Mouse (Mus musculus) MEL (cell line): ENCODE measurements around the gene Gm10277. TPM values are rescaled to one million over a fixed set of nuclear protein-coding genes. Genes with fewer than 3 reads are reported as not detected.

Experiments used
- DNase-seq: peaks from one replicate; pipeline ENCODE4 v3.0.0; 2011; ENCODE audit warnings: low read depth, low spot score
- H3K27ac ChIP-seq: 2 replicates; pipeline ENCODE4 v1.5.1; 2012; ENCODE audit warnings: low read depth, mild to moderate bottlenecking, control low read depth, low read length, moderate library complexity; ENCODE audit not compliant: control insufficient read depth
- H3K27me3 ChIP-seq, 2 experiments: fragments of 150-350 bp in 1 of 2; sonication (generic) in 1 of 2; 2 replicates each; pipeline ENCODE4 v1.6.1; 2012; ENCODE audit warnings: low read length in 2 of 2, mild to moderate bottlenecking in 2 of 2, improper control_type of control experiment in 1 of 2, moderate library complexity in 1 of 2; ENCODE audit not compliant: insufficient read depth in 2 of 2, control insufficient read depth in 1 of 2
- H3K36me3 ChIP-seq, 2 experiments: 2 replicates each; pipeline ENCODE4 v1.6.1; 2012 to 2014; ENCODE audit warnings: low read length in 2 of 2, improper control_type of control experiment in 1 of 2, inconsistent platforms in 1 of 2, mild to moderate bottlenecking in 1 of 2; ENCODE audit not compliant: insufficient read depth in 2 of 2, control insufficient read depth in 1 of 2
- H3K4me1 ChIP-seq, 2 experiments: fragments of 150-350 bp in 1 of 2; sonication (generic) in 1 of 2; 2 replicates each; pipeline ENCODE4 v1.6.1; 2012; ENCODE audit warnings: low read length in 2 of 2, improper control_type of control experiment in 1 of 2, mild to moderate bottlenecking in 1 of 2; ENCODE audit not compliant: insufficient read depth in 2 of 2, control insufficient read depth in 1 of 2
- H3K4me3 ChIP-seq, 2 experiments: fragments of 150-350 bp in 1 of 2; sonication (generic) in 1 of 2; 2 replicates each; pipeline ENCODE4 v1.5.1; 2012; ENCODE audit warnings: low read depth in 2 of 2, low read length in 2 of 2, mild to moderate bottlenecking in 2 of 2, moderate library complexity in 2 of 2, control low read depth in 1 of 2, improper control_type of control experiment in 1 of 2; ENCODE audit not compliant: control insufficient read depth in 1 of 2, insufficient read depth in 1 of 2
- H3K79me2 ChIP-seq: 2 replicates; pipeline ENCODE4 v1.6.1; 2012; ENCODE audit warnings: mild to moderate bottlenecking, low read length, moderate library complexity; ENCODE audit not compliant: control insufficient read depth, poor library complexity, insufficient read depth
- H3K9ac ChIP-seq: 2 replicates; pipeline ENCODE4 v1.6.1; 2012; ENCODE audit warnings: low read depth, mild to moderate bottlenecking, control low read depth, low read length, moderate library complexity; ENCODE audit not compliant: control insufficient read depth, poor library complexity, severe bottlenecking
- H3K9me3 ChIP-seq: fragments of 150-350 bp; sonication (generic); replicated peaks from 2 replicates; pipeline ENCODE4 v1.6.1; 2012; ENCODE audit warnings: mild to moderate bottlenecking, low read length, improper control_type of control experiment, moderate library complexity; ENCODE audit not compliant: insufficient read depth
- EP300 ChIP-seq, 2 experiments: IDR thresholded peaks; 2 replicates each; pipeline ENCODE4 v1.6.1; 2011; ENCODE audit warnings: improper control_type of control experiment in 2 of 2, low read length in 2 of 2, low read depth in 1 of 2, mild to moderate bottlenecking in 1 of 2
- GABPA ChIP-seq: IDR thresholded peaks from 2 replicates; pipeline ENCODE4 v1.6.1; 2012; ENCODE audit warnings: low read depth, mild to moderate bottlenecking, inconsistent platforms, low read length, improper control_type of control experiment, moderate library complexity
- POLR2AphosphoS5 ChIP-seq: IDR thresholded peaks from 2 replicates; pipeline ENCODE4 v1.6.1; 2012; ENCODE audit warnings: low read depth, borderline replicate concordance, mild to moderate bottlenecking, inconsistent platforms, low read length, moderate library complexity, mixed read lengths
- RCOR1 ChIP-seq: IDR thresholded peaks from 2 replicates; pipeline ENCODE4 v1.6.1; 2012; ENCODE audit warnings: low read depth, mild to moderate bottlenecking, inconsistent platforms, low read length, improper control_type of control experiment
- SMC3 ChIP-seq: IDR thresholded peaks from 2 replicates; pipeline ENCODE4 v1.6.1; 2011; ENCODE audit warnings: low read depth, low read length, improper control_type of control experiment
- TAL1 ChIP-seq: IDR thresholded peaks from 2 replicates; pipeline ENCODE4 v1.6.1; 2012; ENCODE audit warnings: mild to moderate bottlenecking, inconsistent platforms, low read length, moderate library complexity, mixed read lengths
- TCF12 ChIP-seq: IDR thresholded peaks from 2 replicates; pipeline ENCODE4 v1.6.1; 2014; ENCODE audit warnings: low read depth, mild to moderate bottlenecking, inconsistent platforms, low read length, improper control_type of control experiment, moderate library complexity
- USF1 ChIP-seq: IDR thresholded peaks from 2 replicates; pipeline ENCODE4 v1.6.1; 2014; ENCODE audit warnings: low read depth, mild to moderate bottlenecking, inconsistent platforms, low read length, improper control_type of control experiment, moderate library complexity
- USF2 ChIP-seq, 2 experiments: IDR thresholded peaks; 2 replicates each; pipeline ENCODE4 v1.6.1; 2011 to 2012; ENCODE audit warnings: improper control_type of control experiment in 2 of 2, low read length in 2 of 2, borderline replicate concordance in 1 of 2, inconsistent platforms in 1 of 2, low read depth in 1 of 2, mild to moderate bottlenecking in 1 of 2; ENCODE audit not compliant: insufficient read depth in 1 of 2
- ZKSCAN1 ChIP-seq: IDR thresholded peaks from 2 replicates; pipeline ENCODE4 v1.6.1; 2012; ENCODE audit warnings: low read depth, mild to moderate bottlenecking, inconsistent platforms, low read length, improper control_type of control experiment, moderate library complexity
- polyA plus RNA-seq, 2 experiments: library from polyadenylated mRNA; stranded (reverse) in 1 of 2; unstranded in 1 of 2; fragments of >175 nt in 1 of 2; fragments of >200 nt in 1 of 2; gene quantifications; 2 replicates each; pipeline versions ENCODE4 v1.2.1 to v1.2.4; 2012; ENCODE audit warnings: low replicate concordance in 2 of 2, low read depth in 1 of 2; ENCODE audit not compliant: insufficient read length in 2 of 2, insufficient read depth in 1 of 2, missing spikeins in 1 of 2
- total RNA-seq: library from RNA; depleted of rRNA; stranded (reverse); fragments of 300-350 nt; gene quantifications from 2 replicates; pipeline ENCODE4 v1.2.3, GENCODE M21; 2012

Gene Gm10277
- total and polyA plus RNA-seq, 3 experiments: 0.19 to 0.35 TPM; not detected in 1

GRCm38 (mm10) chr11:77771879-77772713 is 15.5 kb downstream of the Gm10277 start (continued):
- TF ChIP-seq ZKSCAN1 (no peak), POLR2AphosphoS5 (no peak), TCF12 (peak; percentile 42), USF1 (peak; percentile 65)

- Histone ChIP-seq H3K27me3 (no peaks in the 10 kb centered on the region), H3K9me3 (no peaks in the 10 kb centered on the region), H3K27ac (no peak overlapping the region), H3K9ac (no peak overlapping the region), H3K36me3 (peaks cover 0 to 11% of the 10 kb centered on the region in 2 experiments; a peak in 2 of 4 replicates), H3K4me3 (no peak overlapping the region), H3K4me1 (peaks cover 10 to 14% of the 10 kb centered on the region in 2 experiments), H3K79me2 (no peaks in the 10 kb centered on the region)
- DNase-seq: no peak
- no peak for TF ChIP-seq SMC3
- TF ChIP-seq USF2 (IDR thresholded peaks at IDR 0.05; ENCODE audit: borderline replicate concordance in 1 of 2, insufficient read depth in 1 of 2, low read depth in 1 of 2, low read length in 2 of 2): no peak
- no peak for TF ChIP-seq RCOR1
These were observed 17.2 kb downstream of the Gm10277 start for GRCm38 (mm10) chr11:77770346-77770745.

GRCm38 (mm10) chr11:77769496-77769895 is 18.1 kb downstream of the Gm10277 start:
- no peak for TF ChIP-seq TAL1
- no peak for TF ChIP-seq GABPA
- no peak for TF ChIP-seq EP300 (IDR thresholded peaks at IDR 0.05; ENCODE audit: low read depth in 1 of 2, low read length in 2 of 2)
- TF ChIP-seq TCF12: no peak
- H3K4me1 ChIP-seq: peaks cover 10 to 14% of the 10 kb centered on the region in 2 experiments
- H3K27me3 ChIP-seq: no peaks in the 10 kb centered on the region
- no peaks in the 10 kb centered on the region for H3K79me2 ChIP-seq
- no peak overlapping the region for H3K27ac ChIP-seq
- H3K36me3 ChIP-seq: peaks cover 0 to 11% of the 10 kb centered on the region in 2 experiments; a peak in 2 of 4 replicates
- no peak overlapping the region for H3K4me3 ChIP-seq
- no peak for DNase-seq
- no peak overlapping the region for H3K9ac ChIP-seq
- H3K9me3 ChIP-seq: no peaks in the 10 kb centered on the region
